In genomic region chr12:99966881-99967363, GRCm38 (mm10) we compare ENCODE assay signal across 7 mouse cellular contexts. TPM values are rescaled to one million over a fixed set of nuclear protein-coding genes. Genes with fewer than 3 reads are reported as not detected.
DNase-seq lines count a peak whose midpoint lies in the region; ATAC-seq and TF ChIP-seq lines count a peak whose summit lies in the region.

No protein-coding gene starts in this region.

- H3K9me3 ChIP-seq in megakaryocyte, embryonic 14.5 days: peaks cover 6% of the 10 kb centered on the region; the same call in 1 of the 2 replicates
- H3K9me3 ChIP-seq in forebrain, embryonic 11.5 days (ENCODE audit: control insufficient read depth, low read length): no peaks in the 10 kb centered on the region
- H3K9me3 ChIP-seq in limb, embryonic 12.5 days: no peaks in the 10 kb centered on the region

- ATAC-seq in megakaryocyte, adult 5-6 weeks (ENCODE audit: poor library complexity, severe bottlenecking): no peak
- no peak; the same call in 1 of the 2 replicates for ATAC-seq in forebrain, embryonic 11.5 days (replicated peaks; ENCODE audit: low FRiP score)
- no peak for ATAC-seq in limb, embryonic 12.5 days (ENCODE audit: insufficient number of reproducible peaks, insufficient read depth, low FRiP score, low TSS enrichment, low read depth)
- no peak for ATAC-seq in activated CD4-positive, CD25-positive, alpha-beta regulatory T cell, adult 4 months

- peak; percentile 57 for DNase-seq in forebrain, embryonic 11.5 days (ENCODE audit: low spot score)
- no peak for DNase-seq in thymus, adult 2 months

- H3K4me2 ChIP-seq in forebrain, embryonic 11.5 days (ENCODE audit: low read depth, low read length, severe bottlenecking): 0 out of 2 replicates have a peak overlapping the region, but pooled peaks have one; percentile 15
- no peak overlapping the region for H3K4me2 ChIP-seq in limb, embryonic 12.5 days

- no peak for TF ChIP-seq POLR2A in olfactory bulb, adult 2 months (IDR thresholded peaks at IDR 0.05; ENCODE audit: insufficient read depth, low read depth, low read length)
- TF ChIP-seq POLR2A in thymus, adult 2 months (IDR thresholded peaks at IDR 0.05; ENCODE audit: control insufficient read depth, extremely low read depth, insufficient read depth, low read length, poor library complexity): no peak

- H3K9ac ChIP-seq in forebrain, embryonic 11.5 days (ENCODE audit: low read length): no peak overlapping the region
- H3K9ac ChIP-seq in limb, embryonic 12.5 days (replicated peaks): no peak overlapping the region

- no peak overlapping the region for H3K27ac ChIP-seq in forebrain, embryonic 11.5 days (ENCODE audit: low read depth, low read length)
- H3K27ac ChIP-seq in limb, embryonic 12.5 days: no peak overlapping the region
- peak overlapping the region; percentile 70 for H3K27ac ChIP-seq in olfactory bulb, adult 2 months (ENCODE audit: insufficient read depth, low read depth, low read length)
- H3K27ac ChIP-seq in thymus, adult 2 months (ENCODE audit: control insufficient read depth, insufficient read depth, low read length): no peak overlapping the region

- H3K4me1 ChIP-seq in megakaryocyte, embryonic 14.5 days: peaks cover 45% of the 10 kb centered on the region
- H3K4me1 ChIP-seq in forebrain, embryonic 11.5 days (replicated peaks; ENCODE audit: control insufficient read depth, insufficient read depth, low read length): peaks cover 12% of the 10 kb centered on the region
- peaks cover 26% of the 10 kb centered on the region for H3K4me1 ChIP-seq in limb, embryonic 12.5 days (replicated peaks)
- peaks cover 27% of the 10 kb centered on the region for H3K4me1 ChIP-seq in olfactory bulb, adult 2 months (ENCODE audit: control insufficient read depth, insufficient read depth, low read length)
- peaks cover 17% of the 10 kb centered on the region for H3K4me1 ChIP-seq in thymus, adult 2 months (replicated peaks; ENCODE audit: control insufficient read depth, insufficient read depth, low read length)

- 8% methylated on average over 12 of the region's 12 CpGs for WGBS in forebrain, embryonic 11.5 days
- WGBS in limb, embryonic 12.5 days: 11% methylated on average over 12 of the region's 12 CpGs
- WGBS in olfactory bulb, adult 2 months: 21% methylated on average over 12 of the region's 12 CpGs
- 16% methylated on average over 12 of the region's 12 CpGs for WGBS in thymus, adult 2 months

- H3K36me3 ChIP-seq in megakaryocyte, embryonic 14.5 days (replicated peaks; ENCODE audit: low read length): no peaks in the 10 kb centered on the region
- H3K36me3 ChIP-seq in forebrain, embryonic 11.5 days (ENCODE audit: control insufficient read depth, insufficient read depth, low read length): no peaks in the 10 kb centered on the region
- H3K36me3 ChIP-seq in limb, embryonic 12.5 days: no peaks in the 10 kb centered on the region
- no peaks in the 10 kb centered on the region for H3K36me3 ChIP-seq in thymus, adult 2 months (ENCODE audit: control insufficient read depth, insufficient read depth, low read length)

- peak overlapping the region; percentile 82 for H3K4me3 ChIP-seq in megakaryocyte, embryonic 14.5 days (replicated peaks)
- H3K4me3 ChIP-seq in forebrain, embryonic 11.5 days (ENCODE audit: low read depth, low read length): no peak overlapping the region
- H3K4me3 ChIP-seq in limb, embryonic 12.5 days (replicated peaks): peak overlapping the region; percentile 45
- peak overlapping the region; percentile 58 for H3K4me3 ChIP-seq in olfactory bulb, adult 2 months (ENCODE audit: insufficient read depth, low read depth, low read length)
- H3K4me3 ChIP-seq in thymus, adult 2 months (ENCODE audit: control insufficient read depth, insufficient read depth, low read length): no peak overlapping the region

- TF ChIP-seq CTCF in olfactory bulb, adult 2 months (IDR thresholded peaks at IDR 0.05; ENCODE audit: insufficient read depth, low read depth, low read length): no peak
- no peak for TF ChIP-seq CTCF in thymus, adult 2 months (IDR thresholded peaks at IDR 0.05; ENCODE audit: borderline replicate concordance, control insufficient read depth, extremely low read depth, insufficient read depth, low read length, poor library complexity)

- H3K27me3 ChIP-seq in megakaryocyte, embryonic 14.5 days (replicated peaks): peaks cover 80% of the 10 kb centered on the region
- peaks cover 46% of the 10 kb centered on the region for H3K27me3 ChIP-seq in forebrain, embryonic 11.5 days (ENCODE audit: control insufficient read depth, insufficient read depth, low read length)
- peaks cover 73% of the 10 kb centered on the region for H3K27me3 ChIP-seq in limb, embryonic 12.5 days
- peaks cover 20% of the 10 kb centered on the region for H3K27me3 ChIP-seq in thymus, adult 2 months (ENCODE audit: control insufficient read depth, insufficient read depth, low read length)

RNA-seq across cellular contexts. Expression of gene Kcnk13, which starts 2.6 kb away (rescaled TPM):
- polyA plus RNA-seq in megakaryocyte, embryonic 14.5 days (2012; ENCODE audit: insufficient read depth, low replicate concordance): 0.35 TPM in 1 of 2 replicates, not detected in the other
- total RNA-seq in megakaryocyte, adult 5-6 weeks (2015): 0.16 and 0.23 TPM in 2 replicates
- 0.16 and 0.40 TPM in 2 replicates for total RNA-seq in megakaryocyte, adult 5-6 weeks (2017)
- 0.33 and 0.79 TPM in 2 replicates for polyA plus RNA-seq in forebrain, embryonic 11.5 days (2014; fragmentation: Nextera tagmentation; extraction: Ambion mirVana)
- polyA plus RNA-seq in limb, embryonic 12.5 days (2016; fragmentation: Nextera tagmentation; extraction: Ambion mirVana): 1.7 and 2.1 TPM in 2 replicates
- polyA plus RNA-seq in olfactory bulb, adult 2 months (2012; ENCODE audit: insufficient read depth, insufficient read length, low replicate concordance, missing spikeins): not detected in 2 replicates
- 0.90 and 1.1 TPM in 2 replicates for polyA plus RNA-seq in thymus, adult 2 months (2012; rRNA removed)
- not detected for polyA plus RNA-seq in activated CD4-positive, CD25-positive, alpha-beta regulatory T cell, adult 4 months (2017; shearing (Covaris generic))

Comparison
In these comparisons a context has a peak if more than half of its experiments do, and no peak if none do; other contexts are left out.
1. H3K4me3 ChIP-seq: peak in megakaryocyte, embryonic 14.5 days (single experiment), limb, embryonic 12.5 days (single experiment) and olfactory bulb, adult 2 months (single experiment); none in forebrain, embryonic 11.5 days (single experiment) and thymus, adult 2 months (single experiment).